Mouse (Mus musculus) adrenal gland, adult (tissue): ENCODE results near the gene Ccl21b.
"Not testable (repeated sequence)": the region's sequence is repeated elsewhere in the genome, so short reads cannot be mapped to it uniquely, and the experiment has no call there.

Source experiments
- DNase-seq, 2 experiments: peaks; one replicate each; pipeline ENCODE4 v3.0.0; 2022 to 2023; ENCODE audit warnings: low spot score in 1 of 2; ENCODE audit not compliant: inconsistent age in 2 of 2

Gene Ccl21b

DNA sequence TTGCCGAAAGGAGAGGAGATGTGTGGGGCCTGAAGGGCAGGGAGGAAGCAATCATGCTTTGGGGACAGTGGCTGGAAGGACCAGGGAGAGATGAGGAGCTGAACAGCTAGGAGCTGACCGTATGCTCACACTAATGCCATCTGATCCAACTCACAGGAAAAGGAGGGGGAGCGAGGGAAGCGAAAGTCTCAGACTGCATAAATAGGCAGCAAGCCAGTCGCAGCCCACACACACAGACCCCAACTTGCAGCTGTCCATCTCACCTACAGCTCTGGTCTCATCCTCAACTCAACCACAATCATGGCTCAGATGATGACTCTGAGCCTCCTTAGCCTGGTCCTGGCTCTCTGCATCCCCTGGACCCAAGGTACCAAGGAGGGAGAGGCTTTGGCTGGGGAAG lies at the start of gene Ccl21b:
Gene Ccl21b, plus strand, starts transcription at position 301 of the 400 bp plus-strand sequence.
- DNase-seq: not testable (repeated sequence)

DNA sequence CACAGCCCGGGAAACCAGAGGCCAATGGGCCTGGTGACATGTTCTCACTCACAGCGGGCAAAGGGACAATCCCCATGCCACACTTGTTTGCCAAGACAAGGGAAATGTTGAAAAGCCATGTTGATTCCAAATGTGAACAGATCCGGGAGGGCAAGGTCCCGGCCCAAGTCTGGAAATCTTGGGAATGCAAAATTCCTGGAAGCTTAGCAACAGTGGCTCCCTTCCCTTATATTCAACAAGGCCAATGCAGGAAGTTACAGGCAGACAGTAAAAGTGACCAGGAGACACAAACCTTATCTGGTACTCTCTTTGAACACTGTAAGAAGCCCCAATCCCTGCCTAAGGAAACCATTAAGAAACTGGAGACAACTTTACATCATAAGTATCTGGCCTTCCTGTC lies 15.2 kb upstream of the Ccl21b start, which contains the start of gene Gm10600:
Gene Gm10600, plus strand, starts transcription at position 301 of the 400 bp plus-strand sequence.
- not testable (repeated sequence) for DNase-seq

DNA sequence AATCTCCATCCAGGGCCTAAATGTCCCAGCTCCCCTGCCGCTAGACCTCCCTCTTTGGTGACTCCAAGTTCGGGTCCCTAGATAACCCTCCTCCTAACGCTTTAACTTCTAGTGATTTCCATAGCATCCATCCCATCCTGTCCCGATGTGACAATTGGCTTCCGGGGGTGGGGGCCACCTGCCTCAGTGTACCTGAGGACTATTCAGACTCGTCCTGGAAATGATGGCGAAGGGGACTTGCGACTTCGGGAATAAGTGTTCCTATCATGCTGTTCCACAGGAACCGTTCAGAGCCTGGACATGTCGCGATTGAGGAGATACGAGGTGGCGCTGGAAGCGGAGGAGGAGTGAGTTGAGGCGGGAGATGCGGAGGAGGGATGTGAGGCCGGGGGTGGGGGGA lies 38.4 kb downstream of the Ccl21b start, which contains the start of gene Gm21953:
Gene Gm21953, plus strand, starts transcription at position 301 of the 400 bp plus-strand sequence.
- not testable (repeated sequence) for DNase-seq
